Mouse (Mus musculus) liver, adult 2 months (tissue): ENCODE results near the gene Zfp663.

Experiments used
- CTCF ChIP-seq: fragments of 200-500 bp; IDR thresholded peaks from 2 replicates; pipeline ENCODE4 v1.5.1; 2011; ENCODE audit warnings: low read depth, low read length, control low read depth
- POLR2A ChIP-seq: fragments of 200-500 bp; IDR thresholded peaks from 2 replicates; pipeline ENCODE4 v1.6.1; 2011; ENCODE audit warnings: low read length, control low read depth; ENCODE audit not compliant: insufficient read depth; ENCODE audit errors: extremely low read depth

- TF ChIP-seq POLR2A (no peak), CTCF (no peak)
Measured at GRCm38 (mm10) chr2:165367047-165367520, 1.4 kb downstream of the Zfp663 start.
